Mouse (Mus musculus) lung, postnatal 36 days (tissue): Measurements from ENCODE around the gene Paxip1.

Experiments used
- DNase-seq: peaks from one replicate; pipeline ENCODE4 v3.0.0; 2022; ENCODE audit warnings: mixed read lengths

The Paxip1 gene

GRCm38 (mm10) chr5:27719311-27719710 lies 72.2 kb downstream of the Paxip1 start:
- no peak for DNase-seq

- DNase-seq = no peak
These were observed 74.2 kb downstream of the Paxip1 start for GRCm38 (mm10) chr5:27717301-27717700.

GRCm38 (mm10) chr5:27716026-27716425 lies 75.5 kb downstream of the Paxip1 start:
- no peak for DNase-seq

- no peak for DNase-seq
These were observed 77.1 kb downstream of the Paxip1 start for GRCm38 (mm10) chr5:27714356-27714755.

- no peak for DNase-seq
These were observed 79.9 kb downstream of the Paxip1 start for GRCm38 (mm10) chr5:27711461-27712192.

- DNase-seq = peak; percentile 45
These were observed 83.3 kb downstream of the Paxip1 start for GRCm38 (mm10) chr5:27708209-27708608.

DNA sequence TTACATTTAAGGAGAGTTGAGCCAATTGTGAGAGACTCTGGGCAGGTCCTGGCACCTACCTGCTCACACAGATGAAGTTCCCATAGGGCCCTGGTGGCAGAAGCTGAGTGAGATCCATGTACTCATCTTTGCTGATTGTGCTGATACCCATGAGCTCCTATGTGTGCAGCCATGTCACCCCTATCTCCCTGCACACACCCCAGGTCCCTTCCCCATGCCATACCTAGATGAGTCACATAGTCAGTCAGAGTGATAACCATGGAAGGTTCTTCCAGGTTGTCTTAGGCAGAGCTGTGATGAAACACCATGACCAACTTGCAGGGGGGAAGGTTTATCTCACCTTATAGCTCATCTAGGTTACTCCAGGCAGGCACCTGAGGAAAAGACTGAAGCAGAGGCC lies 84.2 kb downstream of the Paxip1 start:
- no peak for DNase-seq

DNA sequence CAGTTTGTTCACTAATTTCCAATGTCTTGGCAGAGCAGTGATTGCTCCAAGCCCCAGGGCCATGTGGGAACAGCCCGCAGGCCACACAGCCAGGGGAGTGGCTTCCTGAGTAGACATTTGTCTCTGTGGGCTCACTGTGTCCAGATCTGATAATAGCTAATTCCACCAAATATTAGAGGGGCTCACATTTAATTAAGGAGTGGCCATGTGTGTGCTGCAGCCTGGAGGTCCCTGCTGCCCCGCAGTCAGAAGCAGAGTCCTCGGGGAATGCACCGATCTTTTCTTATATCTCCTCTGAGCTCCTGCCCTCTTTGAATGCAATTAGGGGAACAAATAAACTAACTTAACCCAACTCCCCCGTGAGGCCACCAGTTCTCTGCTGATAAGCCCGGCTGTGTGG lies 84.9 kb downstream of the Paxip1 start:
- peak; percentile 5 for DNase-seq

- DNase-seq = no peak
These were observed 86.5 kb downstream of the Paxip1 start for GRCm38 (mm10) chr5:27705020-27705419.

DNA sequence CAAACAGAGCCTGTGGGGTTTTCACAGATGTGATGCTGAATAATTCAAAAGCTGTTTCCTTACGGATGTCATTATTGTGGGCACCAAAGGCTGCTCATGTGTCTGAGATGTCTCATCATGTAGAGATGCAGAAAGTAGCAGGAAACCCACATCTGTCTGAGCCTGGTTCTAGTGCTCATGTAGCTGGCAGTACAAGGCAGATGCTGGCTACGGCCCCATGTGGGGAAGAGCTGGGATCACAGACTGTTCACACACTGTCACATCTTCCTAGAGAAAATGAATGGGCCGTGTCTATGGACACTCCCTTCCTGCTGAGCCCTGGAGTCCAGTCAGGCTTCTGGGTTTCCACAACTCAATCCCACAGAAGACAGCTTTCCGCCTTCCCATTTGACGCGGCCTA lies 89.0 kb downstream of the Paxip1 start:
- no peak for DNase-seq
